Mouse (Mus musculus) liver, adult 2 months (tissue): ENCODE results near the gene A1cf.

Source experiments
- CTCF ChIP-seq: fragments of 200-500 bp; IDR thresholded peaks from 2 replicates; pipeline ENCODE4 v1.5.1; 2011; ENCODE audit warnings: low read depth, low read length, control low read depth
- POLR2A ChIP-seq: fragments of 200-500 bp; IDR thresholded peaks from 2 replicates; pipeline ENCODE4 v1.6.1; 2011; ENCODE audit warnings: low read length, control low read depth; ENCODE audit not compliant: insufficient read depth; ENCODE audit errors: extremely low read depth

GRCm38 (mm10) chr19:31954696-31955095 lies 86.1 kb downstream of the A1cf start:
- TF ChIP-seq POLR2A (no peak), CTCF (no peak)
